Mouse (Mus musculus) intestine, postnatal 0 days (tissue): Measurements from ENCODE around the gene Cebpa. TPM values are rescaled to one million over a fixed set of nuclear protein-coding genes. Genes with fewer than 3 reads are reported as not detected.

Experiments
- ATAC-seq: fragments of 200-750 bp; cut with Nextera tagmentation; 2 replicates; pipeline ENCODE4 v1.8.0; 2017; ENCODE audit warnings: mild to moderate bottlenecking, moderate TSS enrichment, moderate library complexity
- H3K27ac ChIP-seq: fragments of 300-500 bp; sonication (generic); 2 replicates; pipeline ENCODE4 v1.5.1; 2014; ENCODE audit warnings: mild to moderate bottlenecking, low read depth, low read length, moderate library complexity
- H3K27me3 ChIP-seq: fragments of 300-500 bp; sonication (generic); replicated peaks from 2 replicates; pipeline ENCODE4 v1.6.1; 2014; ENCODE audit warnings: low read length, mixed read lengths; ENCODE audit not compliant: control insufficient read depth, insufficient read depth
- H3K36me3 ChIP-seq: fragments of 300-500 bp; sonication (generic); 2 replicates; pipeline ENCODE4 v1.6.1; 2014; ENCODE audit warnings: mild to moderate bottlenecking, moderate library complexity; ENCODE audit not compliant: control insufficient read depth, insufficient read depth
- H3K4me1 ChIP-seq: fragments of 300-500 bp; sonication (generic); replicated peaks from 2 replicates; pipeline ENCODE4 v1.6.1; 2014; ENCODE audit warnings: antibody characterized with exemption, low read length, mixed read lengths; ENCODE audit not compliant: control insufficient read depth, insufficient read depth
- H3K4me2 ChIP-seq: fragments of 300-500 bp; sonication (generic); replicated peaks from 2 replicates; pipeline ENCODE4 v1.6.1; 2014; ENCODE audit warnings: low read depth, mild to moderate bottlenecking, moderate library complexity
- H3K4me3 ChIP-seq: fragments of 300-500 bp; sonication (generic); 2 replicates; pipeline ENCODE4 v1.5.1; 2014; ENCODE audit warnings: low read depth, low read length
- H3K9ac ChIP-seq: fragments of 300-500 bp; sonication (generic); 2 replicates; pipeline ENCODE4 v1.6.1; 2014; ENCODE audit warnings: mild to moderate bottlenecking, low read depth, low read length
- H3K9me3 ChIP-seq: fragments of 300-500 bp; sonication (generic); 2 replicates; pipeline ENCODE4 v1.6.1; 2016; ENCODE audit warnings: mixed run types; ENCODE audit not compliant: control insufficient read depth
- CTCF ChIP-seq: sonication (generic); IDR thresholded peaks from 2 replicates; pipeline ENCODE4 v1.5.1; 2016; ENCODE audit warnings: low read depth, mild to moderate bottlenecking, control low read depth, antibody characterized with exemption, moderate library complexity
- whole genome bisulfite sequencing: fragments of 180-500 bp; shearing (Covaris S2); extraction: QIAGEN DNeasy Blood & Tissue Kit; methylation state at CpG from one replicate; pipeline ENCODE4 v1.1.7; 2014; 5-methylcytosine and 5-hydroxymethylcytosine counted together
- polyA plus RNA-seq: library from polyadenylated mRNA; unstranded; fragments of >200 nt; fragmentation: Nextera tagmentation; extraction: Ambion mirVana; gene quantifications from 2 replicates; pipeline ENCODE4 v1.2.1, GENCODE M21; 2015

Gene Cebpa
- polyA plus RNA-seq, 1 experiment from 2014 or later, result 25.1 TPM

DNA sequence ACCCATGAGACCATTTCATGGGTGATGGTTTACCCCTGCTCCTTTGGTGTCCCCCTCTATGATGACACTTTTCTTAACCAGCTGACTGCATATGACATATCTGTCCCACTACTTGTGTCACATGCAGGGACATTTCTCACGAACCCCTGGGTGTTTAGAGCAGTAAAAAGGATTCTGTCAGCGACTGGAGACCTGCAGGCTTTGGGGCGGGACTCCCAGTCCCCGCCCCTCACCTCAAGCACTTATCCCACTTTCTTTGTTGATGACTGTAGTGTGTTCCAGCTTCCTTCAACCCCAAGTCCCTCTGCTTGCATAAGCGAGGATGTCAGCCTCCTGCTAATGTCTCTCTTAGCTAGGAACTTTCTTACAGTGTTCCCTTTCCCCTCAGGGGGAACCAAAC is 2.0 kb upstream of the Cebpa start:
- H3K4me2 ChIP-seq, result peak overlapping the region; percentile 93
- H3K4me1 ChIP-seq, result 0 out of 2 replicates have a peak, but pooled peaks cover 3% of the 10 kb centered on the region

DNA sequence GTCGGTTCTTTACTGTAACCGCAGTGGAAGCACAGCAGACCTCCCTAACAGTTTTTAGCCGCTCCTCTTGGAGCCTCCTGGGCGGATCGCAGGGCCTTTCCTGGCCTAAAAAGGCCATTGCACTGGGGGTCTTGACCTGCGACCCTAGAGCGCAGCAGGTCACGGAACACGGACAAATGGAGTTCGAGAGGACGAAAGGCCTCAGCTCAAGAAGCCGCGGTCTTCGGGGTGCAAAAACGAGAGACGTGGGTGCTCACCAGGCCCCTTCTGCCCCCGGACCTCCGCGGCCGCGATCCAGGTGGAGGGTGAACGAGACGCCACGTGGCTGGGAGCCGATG is 1.4 kb upstream of the Cebpa start:
- peak overlapping the region; percentile 87 for H3K9ac ChIP-seq

More for the DNA sequence above, 2.0 kb upstream of the Cebpa start:
- no peak for TF ChIP-seq CTCF
- WGBS, result 30% methylated on average over 5 of the region's 5 CpGs
- ATAC-seq, result peak; percentile 59
- Histone ChIP-seq H3K9me3 (no peaks in the 10 kb centered on the region), H3K4me3 (peak overlapping the region; percentile 79), H3K27ac (peak overlapping the region; percentile 96), H3K36me3 (no peaks in the 10 kb centered on the region; the same call in 1 of the 2 replicates), H3K27me3 (no peaks in the 10 kb centered on the region), H3K9ac (peak overlapping the region; percentile 87; the same call in 1 of the 2 replicates)

DNA sequence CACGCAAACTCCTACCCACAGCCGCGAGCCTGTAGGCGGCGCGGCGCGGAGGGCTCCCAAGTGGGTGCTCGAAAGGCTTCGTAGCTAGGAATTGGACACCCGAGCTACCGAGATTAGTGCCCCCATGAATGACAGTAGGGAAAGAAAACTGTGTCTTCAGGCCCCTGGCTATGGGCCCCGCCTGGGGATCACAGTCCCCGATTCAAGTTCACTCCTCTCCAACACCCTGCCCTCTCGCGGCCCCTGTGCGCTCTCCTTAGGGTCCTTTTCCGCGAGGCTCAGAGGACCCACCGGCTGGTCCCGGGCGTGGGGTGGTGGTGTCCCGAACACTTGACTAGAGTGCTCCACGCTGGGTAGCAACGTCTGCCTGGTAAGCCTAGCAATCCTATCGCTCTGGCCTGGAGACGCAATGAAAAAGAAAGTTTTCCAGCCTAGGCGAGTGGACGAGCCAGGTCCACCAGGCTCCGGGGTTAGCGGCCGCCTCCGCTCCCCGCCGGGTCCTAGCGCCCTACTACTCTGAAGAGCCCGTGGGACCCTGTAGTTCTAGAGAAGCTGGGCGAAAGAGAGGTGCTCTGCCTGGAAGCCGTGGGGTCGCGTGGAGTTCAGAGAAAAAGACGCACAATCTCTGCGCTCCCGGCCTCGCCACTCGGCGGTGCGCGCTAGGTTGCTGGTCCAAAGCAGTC is 853 bp upstream of the Cebpa start:
- H3K36me3 ChIP-seq, result no peaks in the 10 kb centered on the region; the same call in 1 of the 2 replicates
- H3K4me3 ChIP-seq, result peak overlapping the region; percentile 79
- peak; percentile 26 for ATAC-seq
- H3K4me1 ChIP-seq, result 0 out of 2 replicates have a peak, but pooled peaks cover 2% of the 10 kb centered on the region
- H3K27ac ChIP-seq, result peak overlapping the region; percentile 96
- TF ChIP-seq CTCF, result peak; percentile 61
- peak overlapping the region; percentile 93 for H3K4me2 ChIP-seq
- H3K9me3 ChIP-seq, result no peaks in the 10 kb centered on the region
- peak overlapping the region; percentile 87 for H3K9ac ChIP-seq
- H3K27me3 ChIP-seq, result no peaks in the 10 kb centered on the region
- WGBS, result under 1% methylated on average over 49 of the region's 49 CpGs

More for the DNA sequence above, 1.4 kb upstream of the Cebpa start:
- ATAC-seq, result no peak
- Histone ChIP-seq H3K27ac (peak overlapping the region; percentile 96), H3K9me3 (no peaks in the 10 kb centered on the region), H3K4me1 (0 out of 2 replicates have a peak, but pooled peaks cover 3% of the 10 kb centered on the region), H3K27me3 (no peaks in the 10 kb centered on the region), H3K4me3 (peak overlapping the region; percentile 79), H3K36me3 (no peaks in the 10 kb centered on the region; the same call in 1 of the 2 replicates), H3K4me2 (peak overlapping the region; percentile 93)
- 2% methylated on average over 25 of the region's 25 CpGs for WGBS
- no peak for TF ChIP-seq CTCF

GRCm38 (mm10) chr7:35119506-35120145 is 533 bp downstream of the Cebpa start:
- Histone ChIP-seq H3K4me1 (no peaks in the 10 kb centered on the region), H3K9ac (peak overlapping the region; percentile 87), H3K4me3 (peak overlapping the region; percentile 79), H3K9me3 (no peaks in the 10 kb centered on the region), H3K36me3 (no peaks in the 10 kb centered on the region; the same call in 1 of the 2 replicates), H3K27me3 (no peaks in the 10 kb centered on the region), H3K27ac (peak overlapping the region; percentile 92), H3K4me2 (peak overlapping the region; percentile 93)
- TF ChIP-seq CTCF, result no peak
- 1% methylated on average over 66 of the region's 83 CpGs for WGBS
- no peak for ATAC-seq

DNA sequence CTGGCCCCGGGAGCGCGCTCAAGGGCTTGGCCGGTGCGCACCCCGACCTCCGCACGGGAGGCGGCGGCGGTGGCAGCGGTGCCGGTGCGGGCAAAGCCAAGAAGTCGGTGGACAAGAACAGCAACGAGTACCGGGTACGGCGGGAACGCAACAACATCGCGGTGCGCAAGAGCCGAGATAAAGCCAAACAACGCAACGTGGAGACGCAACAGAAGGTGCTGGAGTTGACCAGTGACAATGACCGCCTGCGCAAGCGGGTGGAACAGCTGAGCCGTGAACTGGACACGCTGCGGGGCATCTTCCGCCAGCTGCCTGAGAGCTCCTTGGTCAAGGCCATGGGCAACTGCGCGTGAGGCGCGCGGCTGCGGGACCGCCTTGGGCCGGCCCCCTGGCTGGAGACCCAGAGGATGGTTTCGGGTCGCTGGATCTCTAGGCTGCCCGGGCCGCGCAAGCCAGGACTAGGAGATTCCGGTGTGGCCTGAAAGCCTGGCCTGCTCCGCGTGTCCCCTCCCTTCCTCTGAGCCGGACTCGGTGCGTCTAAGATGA is 1.1 kb downstream of the Cebpa start:
- Histone ChIP-seq H3K4me2 (peak overlapping the region; percentile 93), H3K9me3 (no peaks in the 10 kb centered on the region), H3K9ac (peak overlapping the region; percentile 87), H3K27ac (peak overlapping the region; percentile 92), H3K27me3 (no peaks in the 10 kb centered on the region), H3K4me1 (no peaks in the 10 kb centered on the region), H3K36me3 (no peaks in the 10 kb centered on the region; the same call in 1 of the 2 replicates), H3K4me3 (peak overlapping the region; percentile 79)
- WGBS, result under 1% methylated on average over 53 of the region's 53 CpGs
- no peak for ATAC-seq
- TF ChIP-seq CTCF, result no peak; the same call in 1 of the 2 replicates

DNA sequence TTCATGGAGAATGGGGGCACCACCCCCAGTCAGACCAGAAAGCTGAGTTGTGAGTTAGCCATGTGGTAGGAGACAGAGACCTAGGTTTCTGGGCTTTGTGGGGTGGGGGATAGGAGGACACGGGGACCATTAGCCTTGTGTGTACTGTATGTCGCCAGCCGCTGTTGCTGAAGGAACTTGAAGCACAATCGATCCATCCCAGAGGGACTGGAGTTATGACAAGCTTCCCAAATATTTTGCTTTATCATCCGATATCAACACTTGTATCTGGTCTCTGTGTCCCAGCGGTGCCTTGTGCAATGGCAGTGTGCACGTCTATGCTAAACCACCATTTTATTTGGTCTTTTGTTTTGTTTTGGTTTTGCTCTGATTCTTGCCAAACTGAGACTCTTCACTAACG is 2.1 kb downstream of the Cebpa start:
- Histone ChIP-seq H3K4me3 (peak overlapping the region; percentile 79), H3K4me1 (no peaks in the 10 kb centered on the region), H3K27me3 (no peaks in the 10 kb centered on the region), H3K9ac (peak overlapping the region; percentile 87), H3K9me3 (no peaks in the 10 kb centered on the region), H3K36me3 (no peaks in the 10 kb centered on the region; the same call in 1 of the 2 replicates), H3K4me2 (peak overlapping the region; percentile 93), H3K27ac (peak overlapping the region; percentile 92)
- 16% methylated on average over 8 of the region's 8 CpGs for WGBS
- no peak for TF ChIP-seq CTCF
- ATAC-seq, result no peak
